Mouse (Mus musculus): ENCODE measurements around the gene Cnnm4. TPM values are rescaled to one million over a fixed set of nuclear protein-coding genes. Genes with fewer than 3 reads are reported as not detected.

Cnnm4 gene
- polyA plus RNA-seq, 1 experiment from 2014 or later: 10.4 TPM

DNA sequence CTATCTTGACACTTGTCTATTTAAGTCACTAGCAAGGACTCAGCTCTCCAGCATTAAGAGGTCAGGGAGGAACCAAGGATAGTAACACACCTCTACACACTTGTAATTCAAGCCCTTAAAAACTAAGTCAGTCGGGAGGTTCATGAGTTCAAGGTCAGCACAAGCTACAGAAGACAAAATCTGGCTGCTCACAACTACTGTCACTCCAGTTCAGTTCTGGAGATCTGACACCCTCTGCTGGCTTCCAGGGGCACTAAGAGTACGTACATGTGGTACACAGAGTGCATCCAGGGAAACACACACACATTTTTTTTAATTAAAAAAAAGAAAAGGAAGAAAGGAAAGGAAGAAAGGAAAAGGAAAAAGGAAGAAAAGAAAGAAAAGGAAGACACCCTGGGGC lies 25.3 kb downstream of the Cnnm4 start:
- Histone ChIP-seq H3K9me3 (ENCODE audit: control insufficient read depth, low read length) (no peaks in the 10 kb centered on the region), H3K9ac (ENCODE audit: low read depth, low read length) (no peak overlapping the region), H3K4me3 (ENCODE audit: low read depth, low read length) (no peak overlapping the region), H3K4me1 (replicated peaks; ENCODE audit: control insufficient read depth, insufficient read depth, low read length) (no peaks in the 10 kb centered on the region), H3K27ac (ENCODE audit: low read depth, low read length) (no peak overlapping the region), H3K4me2 (replicated peaks; ENCODE audit: low read depth, low read length) (no peak overlapping the region), H3K27me3 (ENCODE audit: control insufficient read depth, insufficient read depth, low read length) (no peaks in the 10 kb centered on the region), H3K36me3 (ENCODE audit: control insufficient read depth, insufficient read depth, low read length) (no peaks in the 10 kb centered on the region)
- 62% methylated on average over 2 of the region's 2 CpGs for WGBS
- DNase-seq (ENCODE audit: low spot score) (no peak), ATAC-seq (ENCODE audit: low FRiP score) (no peak)

DNA sequence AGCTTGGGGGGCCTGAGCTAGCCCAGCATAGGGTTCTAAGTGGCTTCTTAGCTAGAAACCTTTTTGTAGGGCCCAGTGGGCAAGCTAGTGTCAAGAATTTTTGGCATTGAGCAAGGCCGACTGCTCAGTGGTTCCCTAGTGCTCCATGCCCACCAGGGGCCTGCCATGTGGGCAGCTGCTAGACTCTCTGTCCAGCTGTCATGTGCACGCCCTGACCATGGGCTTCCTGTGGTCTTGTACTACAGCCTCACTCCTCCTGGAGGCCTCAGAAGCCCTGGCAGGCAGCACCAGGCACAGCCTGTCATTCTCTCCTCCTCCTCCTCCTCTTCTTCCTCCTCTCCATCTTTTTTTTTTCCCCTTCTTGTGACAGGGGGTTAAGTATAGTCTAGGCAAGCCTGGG lies 25.9 kb downstream of the Cnnm4 start:
- DNase-seq (ENCODE audit: low spot score): no peak
- no peaks in the 10 kb centered on the region for H3K36me3 ChIP-seq (ENCODE audit: control insufficient read depth, insufficient read depth, low read length)
- no peak overlapping the region for H3K4me3 ChIP-seq (ENCODE audit: low read depth, low read length)
- 76% methylated on average over 2 of the region's 2 CpGs for WGBS
- no peak overlapping the region for H3K27ac ChIP-seq (ENCODE audit: low read depth, low read length)
- H3K27me3 ChIP-seq (ENCODE audit: control insufficient read depth, insufficient read depth, low read length): no peaks in the 10 kb centered on the region
- no peaks in the 10 kb centered on the region for H3K9me3 ChIP-seq (ENCODE audit: control insufficient read depth, low read length)
- ATAC-seq (ENCODE audit: low FRiP score): no peak
- H3K4me2 ChIP-seq (replicated peaks; ENCODE audit: low read depth, low read length): no peak overlapping the region
- H3K9ac ChIP-seq (ENCODE audit: low read depth, low read length): no peak overlapping the region
- H3K4me1 ChIP-seq (replicated peaks; ENCODE audit: control insufficient read depth, insufficient read depth, low read length): no peaks in the 10 kb centered on the region

DNA sequence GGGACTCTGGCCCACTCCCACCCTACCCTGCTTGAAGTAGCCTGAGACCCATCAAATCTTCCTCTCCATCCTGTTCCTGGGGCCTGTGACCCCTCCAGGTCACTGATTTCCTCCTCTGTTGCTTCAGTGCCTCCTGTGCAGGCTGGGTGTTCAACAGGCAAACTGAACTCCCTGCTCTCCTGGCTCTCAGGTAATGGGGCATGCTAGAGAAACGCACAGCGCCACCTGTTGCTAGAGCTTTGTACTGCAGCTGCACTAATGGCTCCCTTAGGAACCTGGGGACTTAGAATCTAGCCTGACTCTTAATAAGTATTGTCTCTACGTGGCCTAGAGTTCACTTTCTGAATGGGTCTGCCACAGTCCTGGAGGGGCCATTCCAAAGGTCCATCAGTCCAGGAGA lies 29.8 kb downstream of the Cnnm4 start:
- Histone ChIP-seq H3K9me3 (ENCODE audit: control insufficient read depth, low read length) (no peaks in the 10 kb centered on the region), H3K9ac (ENCODE audit: low read depth, low read length) (no peak overlapping the region), H3K4me2 (replicated peaks; ENCODE audit: low read depth, low read length) (no peak overlapping the region), H3K27ac (ENCODE audit: low read depth, low read length) (no peak overlapping the region), H3K36me3 (ENCODE audit: control insufficient read depth, insufficient read depth, low read length) (no peaks in the 10 kb centered on the region), H3K4me3 (ENCODE audit: low read depth, low read length) (no peak overlapping the region), H3K4me1 (replicated peaks; ENCODE audit: control insufficient read depth, insufficient read depth, low read length) (no peaks in the 10 kb centered on the region), H3K27me3 (ENCODE audit: control insufficient read depth, insufficient read depth, low read length) (no peaks in the 10 kb centered on the region)
- no peak for ATAC-seq (ENCODE audit: low FRiP score)
- WGBS: 7% methylated on average over 3 of the region's 3 CpGs
- DNase-seq (ENCODE audit: low spot score): peak; percentile 86

DNA sequence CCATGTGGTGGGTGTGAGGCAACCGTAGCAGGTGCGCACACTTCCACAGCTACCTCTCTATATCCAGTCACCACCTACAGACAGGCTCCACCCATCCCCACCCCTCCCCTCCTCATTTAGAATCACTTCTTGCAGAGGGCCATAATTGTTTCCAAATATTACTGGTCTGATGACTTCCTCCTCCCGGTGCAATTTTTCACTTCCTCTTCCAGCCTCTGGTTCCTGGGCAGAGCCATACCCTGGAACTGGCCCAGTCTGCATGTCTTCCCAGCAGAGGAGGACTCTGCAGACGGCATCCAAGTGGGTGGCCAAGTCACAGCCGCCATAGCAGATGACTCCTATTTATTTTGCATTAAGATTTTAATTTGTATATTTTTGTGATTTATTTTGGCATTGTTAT lies 36.8 kb downstream of the Cnnm4 start:
- Histone ChIP-seq H3K9ac (ENCODE audit: low read depth, low read length) (no peak overlapping the region), H3K9me3 (ENCODE audit: control insufficient read depth, low read length) (no peaks in the 10 kb centered on the region), H3K4me2 (replicated peaks; ENCODE audit: low read depth, low read length) (no peak overlapping the region), H3K36me3 (ENCODE audit: control insufficient read depth, insufficient read depth, low read length) (no peaks in the 10 kb centered on the region), H3K4me1 (replicated peaks; ENCODE audit: control insufficient read depth, insufficient read depth, low read length) (0 out of 2 replicates have a peak, but pooled peaks cover 1% of the 10 kb centered on the region), H3K27me3 (ENCODE audit: control insufficient read depth, insufficient read depth, low read length) (no peaks in the 10 kb centered on the region), H3K4me3 (ENCODE audit: low read depth, low read length) (no peak overlapping the region), H3K27ac (ENCODE audit: low read depth, low read length) (no peak overlapping the region)
- no peak for ATAC-seq (ENCODE audit: low FRiP score)
- 84% methylated on average over 5 of the region's 5 CpGs for WGBS
- no peak for DNase-seq (ENCODE audit: low spot score)

DNA sequence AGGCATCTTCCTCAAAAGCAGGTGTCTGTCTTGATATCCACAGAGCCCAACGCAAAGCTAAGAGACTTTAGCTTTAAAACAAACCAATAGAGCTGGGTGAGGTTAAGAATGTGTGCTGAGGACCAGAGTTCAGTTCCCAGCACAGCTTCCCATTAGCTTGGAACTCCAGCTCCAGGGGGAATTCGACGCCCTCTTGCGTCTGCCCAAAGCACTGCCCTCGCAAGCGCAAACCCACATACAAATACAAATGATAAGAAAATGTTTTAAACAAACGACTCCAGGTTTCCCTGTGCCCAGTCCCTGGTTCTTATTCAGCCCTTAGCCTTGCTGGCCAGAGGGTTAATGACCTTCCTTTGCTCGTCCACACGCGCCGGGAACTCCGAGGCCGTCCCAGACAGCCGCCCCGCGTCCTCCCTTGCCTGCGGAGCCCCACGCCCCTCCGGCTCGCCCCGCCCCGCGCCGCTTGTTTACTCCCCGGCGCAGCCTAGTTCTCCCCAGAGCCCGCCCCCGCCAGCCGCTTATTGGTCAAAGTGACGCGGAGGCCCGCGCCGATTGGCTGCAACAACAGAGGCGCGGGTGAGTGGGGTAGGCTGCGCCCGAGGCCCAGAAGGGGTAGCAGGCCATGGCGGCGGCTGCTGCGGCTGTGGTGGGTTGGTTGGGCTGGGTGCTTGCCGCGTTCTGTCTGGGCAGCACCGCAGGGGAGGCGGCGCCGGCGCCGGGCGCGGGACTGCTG lies 40.0 kb downstream of the Cnnm4 start, which contains the start of gene Cnnm3:
Cnnm3 (plus strand) TSS at position 579 of the 733 bp plus-strand sequence.
- WGBS: 1% methylated on average over 51 of the region's 51 CpGs
- H3K27me3 ChIP-seq (ENCODE audit: control insufficient read depth, insufficient read depth, low read length): no peaks in the 10 kb centered on the region
- peak within 1 kb of the TSS; percentile 92 for H3K9ac ChIP-seq (ENCODE audit: low read depth, low read length)
- H3K4me2 ChIP-seq (replicated peaks; ENCODE audit: low read depth, low read length): peak within 1 kb of the TSS; percentile 89
- DNase-seq (ENCODE audit: low spot score) (peak; percentile 99), ATAC-seq (ENCODE audit: low FRiP score) (peak; percentile 99)
- H3K36me3 ChIP-seq (ENCODE audit: control insufficient read depth, insufficient read depth, low read length): no peaks in the 10 kb centered on the region
- no peaks in the 10 kb centered on the region for H3K9me3 ChIP-seq (ENCODE audit: control insufficient read depth, low read length)
- peak within 1 kb of the TSS; percentile 98 for H3K27ac ChIP-seq (ENCODE audit: low read depth, low read length)
- 0 out of 2 replicates have a peak, but pooled peaks cover 4% of the 10 kb centered on the region for H3K4me1 ChIP-seq (replicated peaks; ENCODE audit: control insufficient read depth, insufficient read depth, low read length)
- H3K4me3 ChIP-seq (ENCODE audit: low read depth, low read length): peak within 1 kb of the TSS; percentile 88

DNA sequence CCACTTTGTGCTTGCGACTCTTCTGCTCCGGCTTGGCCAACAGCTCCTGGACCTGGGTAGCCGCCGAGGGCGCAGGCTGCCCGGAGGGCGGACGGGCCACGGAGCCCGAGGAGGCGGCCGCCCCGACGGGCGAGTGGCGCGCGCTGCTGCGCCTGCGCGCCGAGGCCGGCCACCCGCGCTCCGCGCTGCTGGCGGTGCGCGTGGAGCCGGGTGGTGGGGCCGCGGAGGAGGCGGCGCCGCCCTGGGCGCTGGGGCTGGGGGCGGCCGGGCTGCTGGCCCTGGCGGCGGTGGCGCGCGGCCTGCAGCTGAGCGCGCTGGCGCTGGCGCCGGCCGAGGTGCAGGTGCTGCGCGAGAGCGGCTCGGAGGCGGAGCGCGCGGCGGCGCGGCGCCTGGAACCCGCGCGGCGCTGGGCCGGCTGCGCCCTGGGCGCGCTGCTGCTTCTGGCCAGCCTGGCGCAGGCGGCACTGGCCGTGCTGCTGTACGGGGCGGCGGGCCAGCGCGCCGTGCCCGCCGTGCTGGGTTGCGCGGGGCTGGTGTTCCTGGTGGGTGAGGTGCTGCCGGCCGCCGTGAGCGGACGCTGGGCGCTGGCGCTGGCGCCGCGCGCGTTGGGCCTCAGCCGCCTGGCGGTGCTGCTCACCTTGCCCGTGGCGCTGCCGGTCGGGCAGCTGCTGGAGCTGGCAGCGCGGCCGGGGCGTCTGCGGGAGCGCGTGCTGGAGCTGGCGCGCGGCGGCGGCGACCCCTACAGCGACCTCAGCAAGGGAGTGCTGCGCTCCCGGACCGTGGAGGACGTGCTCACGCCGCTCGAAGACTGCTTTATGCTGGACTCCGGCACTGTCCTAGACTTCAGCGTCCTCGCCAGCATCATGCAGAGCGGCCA lies 40.9 kb downstream of the Cnnm4 start:
- Histone ChIP-seq H3K9me3 (ENCODE audit: control insufficient read depth, low read length) (no peaks in the 10 kb centered on the region), H3K27me3 (ENCODE audit: control insufficient read depth, insufficient read depth, low read length) (no peaks in the 10 kb centered on the region), H3K4me1 (replicated peaks; ENCODE audit: control insufficient read depth, insufficient read depth, low read length) (0 out of 2 replicates have a peak, but pooled peaks cover 4% of the 10 kb centered on the region), H3K4me2 (replicated peaks; ENCODE audit: low read depth, low read length) (peak overlapping the region; percentile 89), H3K9ac (ENCODE audit: low read depth, low read length) (peak overlapping the region; percentile 92), H3K36me3 (ENCODE audit: control insufficient read depth, insufficient read depth, low read length) (no peaks in the 10 kb centered on the region), H3K27ac (ENCODE audit: low read depth, low read length) (peak overlapping the region; percentile 98), H3K4me3 (ENCODE audit: low read depth, low read length) (peak overlapping the region; percentile 88)
- ATAC-seq (ENCODE audit: low FRiP score) (peak; percentile 75), DNase-seq (ENCODE audit: low spot score) (peak; percentile 68)
- under 1% methylated on average over 52 of the region's 126 CpGs for WGBS

DNA sequence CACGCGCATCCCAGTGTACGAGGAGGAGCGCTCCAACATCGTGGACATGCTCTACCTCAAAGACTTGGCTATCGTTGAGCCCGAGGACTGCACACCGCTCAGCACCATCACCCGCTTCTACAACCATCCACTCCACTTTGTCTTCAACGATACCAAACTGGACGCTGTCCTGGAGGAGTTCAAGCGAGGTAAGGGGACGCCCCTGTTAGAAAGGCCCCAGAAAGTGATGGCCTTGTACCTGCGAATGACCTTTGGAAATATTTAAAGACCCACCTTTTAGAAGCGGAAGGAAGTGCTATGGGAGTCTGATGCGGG lies 41.5 kb downstream of the Cnnm4 start:
- Histone ChIP-seq H3K9me3 (ENCODE audit: control insufficient read depth, low read length) (no peaks in the 10 kb centered on the region), H3K4me2 (replicated peaks; ENCODE audit: low read depth, low read length) (peak overlapping the region; percentile 89), H3K36me3 (ENCODE audit: control insufficient read depth, insufficient read depth, low read length) (no peaks in the 10 kb centered on the region), H3K27me3 (ENCODE audit: control insufficient read depth, insufficient read depth, low read length) (no peaks in the 10 kb centered on the region), H3K27ac (ENCODE audit: low read depth, low read length) (peak overlapping the region; percentile 98; the same call in 1 of the 2 replicates), H3K4me1 (replicated peaks; ENCODE audit: control insufficient read depth, insufficient read depth, low read length) (0 out of 2 replicates have a peak, but pooled peaks cover 4% of the 10 kb centered on the region), H3K9ac (ENCODE audit: low read depth, low read length) (peak overlapping the region; percentile 92), H3K4me3 (ENCODE audit: low read depth, low read length) (peak overlapping the region; percentile 88)
- WGBS: under 1% methylated on average over 16 of the region's 16 CpGs
- no peak for DNase-seq (ENCODE audit: low spot score)
- no peak for ATAC-seq (ENCODE audit: low FRiP score)

DNA sequence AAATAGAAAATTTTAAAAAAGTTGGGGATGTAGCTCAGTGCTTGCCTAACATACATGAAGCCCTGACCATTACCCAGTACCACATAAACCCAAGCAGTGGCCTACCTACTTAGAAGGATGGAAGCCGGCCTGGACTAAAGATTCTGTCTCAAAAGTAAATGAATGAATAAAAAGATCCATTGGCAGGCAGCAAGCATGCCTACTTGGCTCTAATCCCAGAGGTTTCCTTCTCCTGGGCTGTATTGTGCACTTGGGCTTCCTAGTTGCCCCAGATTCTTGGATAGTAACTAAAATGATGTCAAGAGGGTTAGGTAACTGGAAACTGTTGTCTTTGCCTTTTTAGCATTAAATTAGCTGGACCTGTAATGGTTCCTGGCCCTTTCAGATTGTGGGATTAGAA lies 41.9 kb downstream of the Cnnm4 start:
- peak overlapping the region; percentile 92; the same call in 1 of the 2 replicates for H3K9ac ChIP-seq (ENCODE audit: low read depth, low read length)
- peak overlapping the region; percentile 89 for H3K4me2 ChIP-seq (replicated peaks; ENCODE audit: low read depth, low read length)
- 0 out of 2 replicates have a peak, but pooled peaks cover 4% of the 10 kb centered on the region for H3K4me1 ChIP-seq (replicated peaks; ENCODE audit: control insufficient read depth, insufficient read depth, low read length)
- no peak overlapping the region for H3K27ac ChIP-seq (ENCODE audit: low read depth, low read length)
- WGBS: 0% methylated on average over 1 of the region's 1 CpGs
- no peaks in the 10 kb centered on the region for H3K9me3 ChIP-seq (ENCODE audit: control insufficient read depth, low read length)
- no peaks in the 10 kb centered on the region for H3K27me3 ChIP-seq (ENCODE audit: control insufficient read depth, insufficient read depth, low read length)
- peak overlapping the region; percentile 88 for H3K4me3 ChIP-seq (ENCODE audit: low read depth, low read length)
- no peaks in the 10 kb centered on the region for H3K36me3 ChIP-seq (ENCODE audit: control insufficient read depth, insufficient read depth, low read length)
- peak; percentile 12 for DNase-seq (ENCODE audit: low spot score)
- ATAC-seq (ENCODE audit: low FRiP score): no peak
